Mouse (Mus musculus) forebrain, embryonic 14.5 days (tissue): ENCODE data around the gene Tmem132e. TPM values are rescaled to one million over a fixed set of nuclear protein-coding genes. Genes with fewer than 3 reads are reported as not detected.
A peak's percentile ranks its signal among the peaks of the same experiment; 100 is the strongest.

ENCODE experiments used
- ATAC-seq: fragments of 200-750 bp; cut with Nextera tagmentation; 2 replicates; pipeline ENCODE4 v1.8.0; 2017; ENCODE audit warnings: mild to moderate bottlenecking, moderate library complexity
- DNase-seq: peaks from one replicate; pipeline ENCODE4 v3.0.0-alpha.2; 2015; ENCODE audit warnings: low spot score
- H3K27ac ChIP-seq: fragments of 300-500 bp; sonication (generic); 2 replicates; pipeline ENCODE4 v1.5.1; 2014; ENCODE audit warnings: low read depth, mild to moderate bottlenecking, control low read depth, low read length, moderate library complexity
- H3K27me3 ChIP-seq: fragments of 300-500 bp; sonication (generic); replicated peaks from 2 replicates; pipeline ENCODE4 v1.6.1; 2014; ENCODE audit warnings: low read length, control low read depth, mixed read lengths; ENCODE audit not compliant: control insufficient read depth, insufficient read depth
- H3K36me3 ChIP-seq: fragments of 300-500 bp; sonication (generic); 2 replicates; pipeline ENCODE4 v1.6.1; 2014; ENCODE audit warnings: low read length, control low read depth; ENCODE audit not compliant: control insufficient read depth, insufficient read depth
- H3K4me1 ChIP-seq: fragments of 300-500 bp; sonication (generic); 2 replicates; pipeline ENCODE4 v1.6.1; 2014; ENCODE audit warnings: antibody characterized with exemption, low read length, control low read depth; ENCODE audit not compliant: control insufficient read depth, insufficient read depth
- H3K4me2 ChIP-seq: fragments of 300-500 bp; sonication (generic); 2 replicates; pipeline ENCODE4 v1.6.1; 2014; ENCODE audit warnings: mild to moderate bottlenecking, control low read depth, low read length
- H3K4me3 ChIP-seq: fragments of 300-500 bp; sonication (generic); 2 replicates; pipeline ENCODE4 v1.5.1; 2014; ENCODE audit warnings: low read depth, low read length, control low read depth
- H3K9ac ChIP-seq: fragments of 300-500 bp; sonication (generic); 2 replicates; pipeline ENCODE4 v1.6.1; 2014; ENCODE audit warnings: mild to moderate bottlenecking, low read length, control low read depth, moderate library complexity
- H3K9me3 ChIP-seq: fragments of 300-500 bp; sonication (generic); replicated peaks from 2 replicates; pipeline ENCODE4 v1.6.1; 2016; ENCODE audit warnings: low read length, control low read depth, mixed read lengths; ENCODE audit not compliant: control insufficient read depth
- WGBS: fragments of 180-500 bp; shearing (Covaris S2); extraction: QIAGEN DNeasy Blood & Tissue Kit; methylation state at CpG from one replicate; pipeline ENCODE4 v1.1.7; 2014; 5-methylcytosine and 5-hydroxymethylcytosine counted together
- polyA plus RNA-seq: library from polyadenylated mRNA; unstranded; fragments of >200 nt; fragmentation: Nextera tagmentation; extraction: Ambion mirVana; gene quantifications from 2 replicates; pipeline ENCODE4 v1.2.1, GENCODE M21; 2014

Gene Tmem132e
- polyA plus RNA-seq, 1 experiment from 2014 or later: 0.85 TPM

DNA sequence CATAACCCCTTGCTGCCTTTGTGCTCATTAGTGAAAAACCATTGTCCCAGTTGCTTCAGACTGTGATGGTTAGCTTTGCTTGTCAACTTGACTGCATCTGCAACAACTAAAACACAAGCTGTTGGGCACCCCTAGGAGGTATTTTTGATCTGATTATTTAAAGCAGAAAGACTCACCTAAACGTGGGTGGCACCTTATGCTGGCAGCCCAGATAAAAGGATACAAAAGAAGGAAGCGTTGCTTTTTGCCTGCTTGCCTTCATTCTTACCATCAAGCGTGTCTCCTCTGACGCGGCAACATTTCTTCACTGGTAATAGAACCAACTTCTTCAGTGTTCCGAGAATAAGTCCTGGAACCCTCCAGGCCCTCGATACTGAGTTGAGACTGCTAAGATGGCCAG is 72.6 kb downstream of the Tmem132e start:
- Histone ChIP-seq H3K4me2 (no peak overlapping the region), H3K4me1 (no peaks in the 10 kb centered on the region), H3K9me3 (no peaks in the 10 kb centered on the region), H3K36me3 (no peaks in the 10 kb centered on the region), H3K27ac (no peak overlapping the region), H3K9ac (no peak overlapping the region), H3K4me3 (no peak overlapping the region), H3K27me3 (no peaks in the 10 kb centered on the region)
- no peak for ATAC-seq
- 74% methylated on average over 7 of the region's 7 CpGs for WGBS
- DNase-seq: no peak

DNA sequence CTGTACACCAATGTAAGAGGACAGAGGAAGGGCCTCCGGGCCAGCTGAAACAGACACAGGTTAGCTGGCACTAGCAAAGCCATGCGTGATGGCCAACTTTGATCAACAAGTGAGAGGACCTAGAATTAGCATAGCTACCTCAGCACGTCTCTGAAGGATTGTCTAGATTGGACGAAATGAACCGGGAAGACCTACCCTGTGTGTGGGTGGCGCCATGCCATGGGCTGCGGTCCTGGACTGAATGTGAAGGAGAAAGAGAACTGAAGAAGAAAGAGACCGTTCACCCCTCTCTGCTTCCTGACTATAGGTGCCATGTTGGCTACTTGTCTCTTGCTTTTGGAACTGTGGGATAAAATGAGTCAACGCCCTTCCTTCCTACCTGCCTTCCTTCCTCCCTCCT is 76.8 kb downstream of the Tmem132e start:
- no peaks in the 10 kb centered on the region; the same call in none of the 2 replicates for H3K4me1 ChIP-seq
- H3K4me2 ChIP-seq: no peak overlapping the region
- 0 out of 2 replicates have a peak, but pooled peaks cover 3% of the 10 kb centered on the region for H3K27me3 ChIP-seq
- no peaks in the 10 kb centered on the region for H3K36me3 ChIP-seq
- no peak overlapping the region for H3K4me3 ChIP-seq
- no peak for DNase-seq
- no peak overlapping the region for H3K27ac ChIP-seq
- H3K9ac ChIP-seq: no peak overlapping the region
- 93% methylated on average over 9 of the region's 9 CpGs for WGBS
- ATAC-seq: no peak
- no peaks in the 10 kb centered on the region for H3K9me3 ChIP-seq

DNA sequence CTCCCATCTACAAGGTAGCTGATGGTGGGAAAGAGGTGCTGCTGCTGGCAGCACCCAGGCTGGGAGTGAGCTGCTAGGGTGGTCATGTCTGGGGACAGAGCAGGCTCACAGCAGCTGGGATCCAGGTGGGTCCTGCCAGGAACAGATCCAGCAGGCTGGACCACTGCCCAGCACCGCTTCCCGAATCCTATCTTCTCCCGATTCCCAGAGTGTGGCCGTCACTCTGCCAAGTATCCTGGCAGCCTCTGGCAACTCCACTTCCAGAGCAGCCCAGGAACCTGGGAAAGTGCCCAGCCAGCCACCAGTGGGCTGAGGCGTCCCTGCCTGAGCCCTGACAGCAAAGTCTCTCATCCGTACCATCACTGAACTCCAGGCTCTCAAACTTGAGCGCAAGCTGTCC is 78.5 kb downstream of the Tmem132e start:
- Histone ChIP-seq H3K9ac (no peak overlapping the region), H3K4me2 (no peak overlapping the region), H3K4me1 (no peaks in the 10 kb centered on the region; the same call in none of the 2 replicates), H3K27ac (no peak overlapping the region), H3K36me3 (no peaks in the 10 kb centered on the region), H3K4me3 (no peak overlapping the region), H3K27me3 (0 out of 2 replicates have a peak, but pooled peaks cover 3% of the 10 kb centered on the region), H3K9me3 (no peaks in the 10 kb centered on the region)
- ATAC-seq (no peak), DNase-seq (peak; percentile 69)
- 59% methylated on average over 7 of the region's 7 CpGs for WGBS

DNA sequence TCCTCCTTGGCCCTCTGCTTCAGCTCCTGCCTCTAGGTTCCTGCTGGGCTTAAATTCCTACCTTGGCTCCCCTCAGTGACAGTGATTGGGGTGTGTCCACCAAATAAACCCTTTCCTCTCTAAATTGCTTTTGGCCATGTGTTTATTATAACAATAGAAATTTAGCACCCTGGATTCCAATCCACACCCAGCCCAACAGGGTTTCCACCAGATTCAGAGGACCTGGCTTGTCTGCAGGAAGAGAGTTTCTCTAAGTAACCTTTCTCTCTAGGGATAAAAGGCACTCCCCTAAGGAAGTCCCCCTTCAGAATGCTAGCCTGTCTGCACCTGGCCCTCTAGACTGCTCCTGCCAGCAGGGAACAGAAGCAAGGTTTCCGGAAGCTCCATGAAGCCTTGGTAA is 82.4 kb downstream of the Tmem132e start:
- 94% methylated on average over 1 of the region's 1 CpGs for WGBS
- Histone ChIP-seq H3K4me1 (peaks cover 14% of the 10 kb centered on the region), H3K9me3 (no peaks in the 10 kb centered on the region), H3K4me2 (no peak overlapping the region), H3K4me3 (no peak overlapping the region), H3K27me3 (0 out of 2 replicates have a peak, but pooled peaks cover 3% of the 10 kb centered on the region), H3K36me3 (no peaks in the 10 kb centered on the region), H3K27ac (no peak overlapping the region), H3K9ac (no peak overlapping the region)
- DNase-seq (no peak), ATAC-seq (no peak)

DNA sequence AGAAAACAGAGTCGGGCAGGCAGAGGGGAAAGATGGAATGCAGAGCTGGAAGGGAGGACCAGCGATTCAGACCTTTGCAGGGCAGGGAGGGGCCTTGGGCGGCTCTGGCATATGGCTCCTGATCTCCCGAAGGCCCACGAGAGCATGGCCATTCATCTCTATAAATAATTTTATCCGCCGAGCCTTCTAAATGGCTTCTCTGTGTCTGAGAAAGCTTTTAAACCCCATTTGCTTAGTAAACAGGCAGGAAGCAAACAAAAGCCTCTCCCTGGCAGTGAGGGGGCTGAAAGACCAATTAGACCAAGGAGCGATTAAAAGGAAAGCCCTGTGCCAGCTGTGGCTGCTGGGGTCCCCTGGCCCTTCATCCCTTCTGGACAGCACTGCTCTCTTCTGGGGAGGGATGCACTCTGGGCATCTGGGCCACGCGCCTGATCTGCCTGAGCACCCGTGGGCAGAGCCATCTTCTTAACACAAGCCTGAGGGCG is 84.5 kb downstream of the Tmem132e start:
- DNase-seq: peak; percentile 83
- 6% methylated on average over 12 of the region's 12 CpGs for WGBS
- peak; percentile 86 for ATAC-seq

DNA sequence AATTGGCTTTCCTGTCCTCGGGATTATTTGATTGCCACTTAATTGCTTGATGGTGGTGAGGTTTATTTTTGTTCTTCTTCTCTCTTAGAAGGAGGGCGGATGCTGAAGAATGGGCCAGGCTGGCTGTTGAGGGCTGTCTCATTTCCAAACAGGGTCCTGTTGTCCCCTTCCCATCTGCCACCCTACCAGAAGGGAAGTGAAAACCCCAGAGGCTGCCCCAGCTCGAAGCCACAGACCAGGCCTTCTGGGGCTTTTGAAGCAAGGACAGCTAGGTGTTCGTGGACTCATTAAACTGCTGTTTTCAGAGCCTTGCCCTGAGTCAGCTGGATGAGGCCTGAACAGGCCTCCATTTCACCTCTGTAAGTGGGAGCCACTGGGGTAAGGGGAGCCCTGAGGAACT is 87.4 kb downstream of the Tmem132e start:
- H3K9ac ChIP-seq: no peak overlapping the region
- no peak overlapping the region for H3K4me3 ChIP-seq
- no peak for DNase-seq
- ATAC-seq: no peak
- 47% methylated on average over 4 of the region's 4 CpGs for WGBS
- peaks cover 14% of the 10 kb centered on the region; the same call in 1 of the 2 replicates for H3K4me1 ChIP-seq
- H3K36me3 ChIP-seq: no peaks in the 10 kb centered on the region
- H3K4me2 ChIP-seq: no peak overlapping the region
- no peaks in the 10 kb centered on the region for H3K27me3 ChIP-seq
- no peaks in the 10 kb centered on the region for H3K9me3 ChIP-seq
- H3K27ac ChIP-seq: no peak overlapping the region

More for the DNA sequence above, 84.5 kb downstream of the Tmem132e start:
- Histone ChIP-seq H3K4me1 (peaks cover 14% of the 10 kb centered on the region; the same call in 1 of the 2 replicates), H3K4me2 (peak overlapping the region; percentile 4; the same call in 1 of the 2 replicates), H3K4me3 (no peak overlapping the region), H3K36me3 (no peaks in the 10 kb centered on the region), H3K9ac (no peak overlapping the region), H3K27me3 (0 out of 2 replicates have a peak, but pooled peaks cover 3% of the 10 kb centered on the region), H3K27ac (0 out of 2 replicates have a peak overlapping the region, but pooled peaks have one; percentile 22), H3K9me3 (no peaks in the 10 kb centered on the region)

DNA sequence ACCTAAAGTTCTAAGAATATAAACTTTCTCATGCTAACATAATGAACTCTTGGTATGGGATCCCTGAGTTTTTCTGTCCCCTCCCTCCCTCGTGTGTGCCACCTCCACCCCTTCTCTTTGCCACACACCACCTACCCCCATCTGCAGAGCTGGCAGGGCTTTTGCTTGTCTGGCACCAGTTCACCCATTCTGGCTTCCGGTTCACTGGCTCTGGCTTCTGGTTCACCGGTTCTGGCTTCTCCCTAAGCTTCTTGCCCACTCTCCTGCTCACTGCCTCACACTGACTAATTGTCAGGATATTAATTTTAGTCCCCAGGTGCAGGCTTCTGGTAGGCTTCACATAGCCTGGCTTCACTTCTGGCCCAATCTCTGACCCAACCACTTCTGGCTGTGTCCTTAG is 88.7 kb downstream of the Tmem132e start:
- Histone ChIP-seq H3K9ac (no peak overlapping the region), H3K36me3 (no peaks in the 10 kb centered on the region), H3K4me1 (peaks cover 13% of the 10 kb centered on the region; the same call in 1 of the 2 replicates), H3K9me3 (no peaks in the 10 kb centered on the region), H3K27ac (no peak overlapping the region), H3K4me2 (no peak overlapping the region), H3K27me3 (no peaks in the 10 kb centered on the region), H3K4me3 (no peak overlapping the region)
- no peak for DNase-seq
- ATAC-seq: no peak
- 68% methylated on average over 3 of the region's 3 CpGs for WGBS

DNA sequence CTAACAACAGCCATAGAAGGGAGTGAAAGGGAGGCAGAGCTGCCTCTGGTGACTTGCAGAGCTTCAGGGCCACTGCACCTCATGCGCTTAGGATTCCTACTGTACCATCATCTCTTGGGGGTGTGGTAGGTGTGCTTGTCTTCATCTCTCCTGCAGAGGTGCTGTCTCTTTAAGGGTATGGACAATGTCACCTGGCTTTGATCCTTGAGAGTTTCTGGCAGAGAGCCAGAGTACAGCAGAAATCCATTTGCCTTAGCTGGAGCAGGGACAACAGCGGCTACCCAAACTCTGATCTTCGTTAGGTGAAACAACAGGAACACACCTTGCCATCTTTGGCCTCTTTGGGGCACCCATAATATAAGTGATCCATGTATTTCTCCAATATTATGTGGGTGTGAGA is 92.2 kb downstream of the Tmem132e start:
- Histone ChIP-seq H3K4me2 (no peak overlapping the region), H3K36me3 (no peaks in the 10 kb centered on the region), H3K9ac (no peak overlapping the region), H3K4me3 (no peak overlapping the region), H3K9me3 (no peaks in the 10 kb centered on the region), H3K27ac (no peak overlapping the region), H3K4me1 (no peaks in the 10 kb centered on the region; the same call in 1 of the 2 replicates), H3K27me3 (no peaks in the 10 kb centered on the region)
- no peak for DNase-seq
- WGBS: 70% methylated on average over 3 of the region's 3 CpGs
- ATAC-seq: no peak

DNA sequence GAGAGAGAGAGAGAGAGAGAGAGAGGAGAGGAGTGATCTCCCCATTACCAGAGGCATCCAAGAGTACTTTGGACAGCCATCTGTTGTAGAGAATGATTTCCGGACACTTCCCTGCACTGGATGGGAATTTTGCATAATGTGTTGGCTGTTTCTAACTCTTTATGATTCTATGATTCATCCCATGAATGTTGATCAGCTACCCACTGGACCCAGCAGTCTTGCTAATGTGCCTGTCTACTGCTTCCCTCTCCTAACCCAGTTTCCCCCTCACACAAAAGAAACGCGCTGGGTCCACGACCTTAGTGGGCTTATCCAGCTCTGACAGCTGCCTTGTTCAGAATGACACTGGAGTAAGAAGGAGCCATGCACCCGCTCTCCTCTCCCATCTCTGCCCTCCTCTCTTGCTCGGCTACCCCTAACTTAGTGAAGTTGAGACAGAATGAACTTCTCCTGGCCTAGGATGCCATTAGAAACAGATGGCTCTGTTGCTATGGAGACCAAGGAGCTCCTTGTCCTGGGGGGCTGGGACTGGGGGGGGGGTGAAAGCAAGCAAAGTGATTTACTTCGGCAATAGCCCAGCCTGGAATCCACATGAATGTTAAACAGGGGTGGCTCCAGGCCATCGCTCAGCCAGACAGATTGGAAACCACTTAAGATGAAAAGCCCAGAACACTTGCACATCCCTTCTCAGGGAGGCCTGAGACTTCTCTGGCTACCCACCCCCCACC is 98.8 kb downstream of the Tmem132e start:
- Histone ChIP-seq H3K4me3 (no peak overlapping the region), H3K9me3 (no peaks in the 10 kb centered on the region), H3K9ac (no peak overlapping the region), H3K4me2 (no peak overlapping the region), H3K4me1 (0 out of 2 replicates have a peak, but pooled peaks cover 3% of the 10 kb centered on the region), H3K27me3 (no peaks in the 10 kb centered on the region), H3K27ac (no peak overlapping the region), H3K36me3 (no peaks in the 10 kb centered on the region)
- peak; percentile 42 for DNase-seq
- ATAC-seq: no peak
- 38% methylated on average over 8 of the region's 8 CpGs for whole genome bisulfite sequencing
